In the genomic region with DNA sequence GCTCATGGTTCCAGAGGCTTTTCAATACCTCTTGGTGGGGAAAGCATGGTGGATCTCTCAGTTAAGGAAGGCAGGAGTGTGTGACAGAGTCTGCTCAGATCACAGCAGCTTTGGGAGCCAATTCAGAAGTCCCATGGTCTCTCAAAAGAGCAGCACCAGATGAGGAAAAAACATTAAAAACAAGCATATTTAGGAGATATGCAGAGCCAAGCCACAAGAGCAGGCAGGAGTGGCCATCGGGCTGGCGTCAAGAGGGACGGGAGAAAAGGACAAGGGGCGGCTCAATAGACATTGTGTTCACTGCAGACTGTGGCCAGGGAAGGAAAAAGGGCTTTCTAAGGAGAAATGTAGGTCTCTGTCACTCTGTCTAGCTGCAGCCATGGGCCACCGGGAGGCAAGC, we compare ENCODE assay signal across 21 mouse cellular contexts. TPM values are rescaled to one million over a fixed set of nuclear protein-coding genes. Genes with fewer than 3 reads are reported as not detected.
DNase-seq lines count a peak whose midpoint lies in the region; ATAC-seq and TF ChIP-seq lines count a peak whose summit lies in the region.
"Had no signal": no experiment of that assay in that cellular context is flagged by ENCODE, and none has a peak within 500 bp of the region (broad histone marks: within the 10 kb centered on the region; RNA-seq: fewer than 3 reads in every experiment).

No protein-coding gene starts in this region.

- H3K9me3 ChIP-seq in lung, embryonic 14.5 days (ENCODE audit: low read depth, low read length): no peaks in the 10 kb centered on the region
- H3K9me3 ChIP-seq: embryonic facial prominence, embryonic 12.5 days; embryonic facial prominence, embryonic 15.5 days; heart, embryonic 13.5 days; hindbrain, embryonic 12.5 days; hindbrain, embryonic 15.5 days had no signal

- intact Hi-C loops in gastrocnemius, adult 2 months (cut with DNase I): no loop called here
- intact Hi-C loops in gastrocnemius, postnatal 14 days (cut with DNase I; ENCODE audit: low total_unique reads): no loop called here

- no peak for TF ChIP-seq POLR2A in cortical plate, adult 2 months (IDR thresholded peaks at IDR 0.05; ENCODE audit: extremely low read depth, insufficient read depth, low read length)

- peaks cover 19% of the 10 kb centered on the region for H3K4me1 ChIP-seq in lung, embryonic 14.5 days (ENCODE audit: insufficient read depth)
- peaks cover 28% of the 10 kb centered on the region for H3K4me1 ChIP-seq in cortical plate, adult 2 months (ENCODE audit: control insufficient read depth, insufficient read depth, low read length)

- no peak for ATAC-seq in lung, embryonic 14.5 days (ENCODE audit: insufficient read depth)
- ATAC-seq: forebrain, embryonic 14.5 days; forebrain, postnatal 0 days; Patski had no signal

- H3K4me3 ChIP-seq in gastrocnemius, adult 2 months: no peak overlapping the region
- no peak overlapping the region for H3K4me3 ChIP-seq in layer of hippocampus, adult 2 months
- no peak overlapping the region for H3K4me3 ChIP-seq in lung, embryonic 14.5 days (ENCODE audit: low read depth, low read length)
- H3K4me3 ChIP-seq in cortical plate, adult 2 months (ENCODE audit: insufficient read depth, low read length): no peak overlapping the region
- H3K4me3 ChIP-seq: embryonic facial prominence, embryonic 12.5 days; embryonic facial prominence, embryonic 15.5 days; heart, embryonic 13.5 days; hindbrain, embryonic 12.5 days; hindbrain, embryonic 15.5 days had no signal

- peak overlapping the region; percentile 55 for H3K27ac ChIP-seq in gastrocnemius, adult 2 months
- H3K27ac ChIP-seq in layer of hippocampus, adult 2 months: peak overlapping the region; percentile 61; the same call in 1 of the 2 replicates
- peak overlapping the region; percentile 9; the same call in 1 of the 2 replicates for H3K27ac ChIP-seq in lung, embryonic 14.5 days (ENCODE audit: low read depth)
- peak overlapping the region; percentile 75 for H3K27ac ChIP-seq in cortical plate, adult 2 months (ENCODE audit: insufficient read depth, low read length)
- H3K27ac ChIP-seq: embryonic facial prominence, embryonic 12.5 days; embryonic facial prominence, embryonic 15.5 days; heart, embryonic 13.5 days; hindbrain, embryonic 12.5 days; hindbrain, embryonic 15.5 days had no signal

- peaks cover 7% of the 10 kb centered on the region; the same call in 1 of the 2 replicates for H3K36me3 ChIP-seq in lung, embryonic 14.5 days (ENCODE audit: insufficient read depth)
- H3K36me3 ChIP-seq: hindbrain, embryonic 12.5 days; hindbrain, embryonic 15.5 days had no signal

- no peak for TF ChIP-seq CTCF in gastrocnemius, adult 2 months (IDR thresholded peaks at IDR 0.05)
- TF ChIP-seq CTCF in layer of hippocampus, adult 2 months (conservative IDR thresholded peaks at IDR 0.05): no peak; the same call in 1 of the 2 replicates
- no peak for TF ChIP-seq CTCF in lung, embryonic 14.5 days (IDR thresholded peaks at IDR 0.05; ENCODE audit: low read depth)
- TF ChIP-seq CTCF in cortical plate, adult 2 months (IDR thresholded peaks at IDR 0.05; ENCODE audit: extremely low read depth, insufficient read depth, low read length): no peak

- 57% methylated on average over 5 of the region's 5 CpGs for WGBS in lung, embryonic 14.5 days

- no peak overlapping the region for H3K9ac ChIP-seq in lung, embryonic 14.5 days
- H3K9ac ChIP-seq: embryonic facial prominence, embryonic 12.5 days; embryonic facial prominence, embryonic 15.5 days; forebrain, postnatal 0 days; heart, embryonic 13.5 days; hindbrain, embryonic 12.5 days; hindbrain, embryonic 15.5 days had no signal

- DNase-seq in gastrocnemius, adult 2 months: no peak
- DNase-seq in gastrocnemius, postnatal 14 days: no peak
- no peak for DNase-seq in layer of hippocampus, adult 2 months (ENCODE audit: low spot score in 2 of 2)
- DNase-seq in layer of hippocampus, postnatal 25 days (ENCODE audit: extremely low spot score in 1 of 2, low spot score in 1 of 2): no peak
- DNase-seq in lung, embryonic 14.5 days: no peak
- no peak for DNase-seq in lung, postnatal 4 days
- DNase-seq: adrenal gland, postnatal 10 days; adrenal gland, postnatal 36 days; cerebellum, adult 18-20 months; cerebellum, adult 9-10 months; cerebellum, postnatal 14 days; forebrain, postnatal 0 days; gastrocnemius, postnatal 36 days had no signal

- H3K4me2 ChIP-seq in lung, embryonic 14.5 days: no peak overlapping the region
- H3K4me2 ChIP-seq: embryonic facial prominence, embryonic 12.5 days; embryonic facial prominence, embryonic 15.5 days; heart, embryonic 13.5 days; hindbrain, embryonic 12.5 days; hindbrain, embryonic 15.5 days had no signal

- H3K27me3 ChIP-seq in lung, embryonic 14.5 days (ENCODE audit: insufficient read depth, low read length): no peaks in the 10 kb centered on the region
- H3K27me3 ChIP-seq: embryonic facial prominence, embryonic 12.5 days; embryonic facial prominence, embryonic 15.5 days; heart, embryonic 13.5 days; hindbrain, embryonic 12.5 days; hindbrain, embryonic 15.5 days; Patski had no signal

RNA-seq across cellular contexts. Expression of gene Mbnl2, which starts 40.3 kb away (rescaled TPM):
- total RNA-seq in gastrocnemius, adult 2 months (2021): 100 to 1,000 TPM; 282 to 352 TPM
- 100 to 1,000 TPM; 232 to 277 TPM for total RNA-seq in gastrocnemius, postnatal 14 days (2021)
- total RNA-seq in layer of hippocampus, adult 2 months (2021): 100 to 1,000 TPM; 244 to 250 TPM
- total RNA-seq in layer of hippocampus, postnatal 25 days (2021): 100 to 1,000 TPM; 230 to 238 TPM
- 110 and 119 TPM in 2 replicates for polyA plus RNA-seq in lung, embryonic 14.5 days (2014; fragmentation: Nextera tagmentation; extraction: Ambion mirVana)
- polyA plus RNA-seq in cortical plate, adult 2 months (2012; rRNA removed): 144 and 148 TPM in 2 replicates

Comparison
In these comparisons a context has a peak if more than half of its experiments do, and no peak if none do; other contexts are left out.
1. H3K27ac ChIP-seq: peak in every context shown above with its lines; median percentile 75 in cortical plate, adult 2 months; 61 in layer of hippocampus, adult 2 months; 55 in gastrocnemius, adult 2 months; 9 in lung, embryonic 14.5 days.